Mouse (Mus musculus) thymus, postnatal 36 days (tissue): ENCODE measurements around the gene Ndufs2.

Source experiments
- DNase-seq, 2 experiments: peaks; one replicate each; pipeline ENCODE4 v3.0.0; 2022; ENCODE audit warnings: mixed read lengths in 2 of 2

Gene Ndufs2

GRCm38 (mm10) chr1:171250680-171251593 is at the start of gene Ndufs2:
Ndufs2 (minus strand) TSS chr1:171251388.
- no peak for DNase-seq

GRCm38 (mm10) chr1:171298226-171298625 is 47.0 kb upstream of the Ndufs2 start:
- DNase-seq, result no peak

GRCm38 (mm10) chr1:171295063-171295402 is 43.8 kb upstream of the Ndufs2 start:
- no peak for DNase-seq

- peak; percentile 80 for DNase-seq
Measured at GRCm38 (mm10) chr1:171294298-171295062, 43.3 kb upstream of the Ndufs2 start, which contains the start of gene Ufc1. Ufc1 (minus strand) TSS chr1:171295024.

GRCm38 (mm10) chr1:171293906-171294297 is 42.7 kb upstream of the Ndufs2 start:
- DNase-seq, result no peak

GRCm38 (mm10) chr1:171293351-171293750 is 42.2 kb upstream of the Ndufs2 start:
- DNase-seq, result no peak

- DNase-seq, result no peak
Measured at GRCm38 (mm10) chr1:171288328-171288727, 37.1 kb upstream of the Ndufs2 start.

- peak; percentile 91 to 94 for DNase-seq
Measured at GRCm38 (mm10) chr1:171287136-171288081, 36.2 kb upstream of the Ndufs2 start, which contains the start of gene Usp21. Usp21 (minus strand) TSS chr1:171287991.

GRCm38 (mm10) chr1:171286517-171286916 is 35.3 kb upstream of the Ndufs2 start:
- DNase-seq, result peak in 1 of 2 experiments; percentile 38

GRCm38 (mm10) chr1:171285096-171285892 is 34.1 kb upstream of the Ndufs2 start:
- DNase-seq, result no peak

GRCm38 (mm10) chr1:171284491-171284890 is 33.3 kb upstream of the Ndufs2 start:
- no peak for DNase-seq

- no peak for DNase-seq
Measured at GRCm38 (mm10) chr1:171283188-171284160, 32.3 kb upstream of the Ndufs2 start.

- DNase-seq, result no peak
Measured at GRCm38 (mm10) chr1:171282086-171282805, 31.1 kb upstream of the Ndufs2 start.

GRCm38 (mm10) chr1:171281528-171281923 is 30.3 kb upstream of the Ndufs2 start:
- peak; percentile 70 to 82 for DNase-seq

- peak; percentile 85 to 90 for DNase-seq
Measured at GRCm38 (mm10) chr1:171280916-171281527, 29.8 kb upstream of the Ndufs2 start, which contains the start of gene Ppox. Ppox (minus strand) TSS chr1:171281186.

- no peak for DNase-seq
Measured at GRCm38 (mm10) chr1:171280250-171280915, 29.2 kb upstream of the Ndufs2 start.

GRCm38 (mm10) chr1:171279721-171280120 is 28.5 kb upstream of the Ndufs2 start:
- DNase-seq, result no peak

GRCm38 (mm10) chr1:171279012-171279705 is 28.0 kb upstream of the Ndufs2 start:
- no peak for DNase-seq
